Mouse (Mus musculus): Measurements from ENCODE around the gene Foxj1.

Foxj1 gene

GRCm38 (mm10) chr11:116358926-116359637 is 23.9 kb upstream of the Foxj1 start:
- POLR2A ChIA-PET = interaction anchor here in 3 of 4 experiments (0.7 to 1.6 kb wide), 4 partner anchors 9 to 70 kb away, joined by 3 to 7 read pairs (median 5); no protein-coding TSS in a partner anchor
- CTCF ChIA-PET = interaction anchor here in 2 of 4 experiments (0.6 to 1.9 kb wide), 4 partner anchors 8 to 86 kb away, joined by 3 to 6 read pairs (median 4); no protein-coding TSS in a partner anchor

DNA sequence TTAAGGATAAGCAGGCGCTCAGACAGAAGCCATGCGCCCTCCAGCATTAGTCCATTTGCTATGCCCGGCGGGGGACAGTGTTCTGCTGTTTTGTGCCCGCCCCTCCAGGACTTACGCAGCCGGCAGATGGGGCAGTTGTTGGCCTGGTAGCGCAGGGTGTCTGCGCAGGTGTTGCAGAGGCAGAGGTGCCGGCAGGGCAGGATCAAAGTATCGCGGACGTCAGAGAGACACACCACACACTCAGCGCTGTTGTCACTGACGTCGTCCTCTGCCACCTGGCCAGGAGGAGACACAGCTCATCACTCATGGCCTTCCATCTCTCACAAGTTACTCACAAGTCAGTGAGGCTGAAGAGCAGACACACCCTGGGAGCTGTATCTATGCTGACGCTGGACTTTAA is 19.3 kb upstream of the Foxj1 start:
- POLR2A ChIA-PET = interaction anchor here in 2 of 4 experiments (0.5 to 1.1 kb wide), 5 partner anchors 13 to 185 kb away, joined by 3 read pairs; no protein-coding TSS in a partner anchor
- CTCF ChIA-PET = interaction anchor here in 3 of 4 experiments (0.6 to 1.8 kb wide), 6 partner anchors 19 to 135 kb away, joined by 3 to 6 read pairs (median 4); partner anchors contain the start of gene Foxj1 (in 1 of the 3)

DNA sequence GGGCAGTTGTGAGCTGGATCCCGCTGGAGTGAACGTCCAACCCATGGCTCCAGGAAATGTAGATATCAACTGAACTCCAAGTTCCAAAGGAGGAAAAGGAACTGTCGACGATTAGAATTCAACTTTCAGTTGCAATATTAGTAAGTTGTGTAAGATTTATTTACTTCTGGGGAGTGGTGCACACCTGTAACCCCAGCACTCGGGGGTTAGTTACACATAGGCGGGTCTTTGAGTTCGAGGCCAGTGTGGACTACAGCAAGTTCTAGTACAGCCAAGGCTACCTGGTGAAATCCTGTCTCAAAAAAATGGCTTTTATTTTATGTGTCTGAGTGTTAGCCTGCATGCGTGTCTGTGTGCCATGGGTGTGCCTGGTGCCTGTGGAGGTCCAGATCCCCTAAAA is 18.3 kb upstream of the Foxj1 start:
- ChIA-PET POLR2A (no interaction called here), CTCF (interaction anchor here in 2 of 4 experiments (0.6 to 1.8 kb wide), 3 partner anchors 34 to 238 kb away, joined by 4 to 6 read pairs (median 4); no protein-coding TSS in a partner anchor)

GRCm38 (mm10) chr11:116351294-116351693 is 16.1 kb upstream of the Foxj1 start:
- ChIA-PET POLR2A (interaction anchor here in 1 of 4 experiments (1.0 kb wide), 1 partner anchor 35 kb away, joined by 4 read pairs; no protein-coding TSS in a partner anchor), CTCF (interaction anchor here (0.7 to 1.8 kb wide), 13 partner anchors 8 to 273 kb away, joined by 3 to 6 read pairs (median 4); partner anchors contain the start of gene Foxj1 (in 1 of the 4))

DNA sequence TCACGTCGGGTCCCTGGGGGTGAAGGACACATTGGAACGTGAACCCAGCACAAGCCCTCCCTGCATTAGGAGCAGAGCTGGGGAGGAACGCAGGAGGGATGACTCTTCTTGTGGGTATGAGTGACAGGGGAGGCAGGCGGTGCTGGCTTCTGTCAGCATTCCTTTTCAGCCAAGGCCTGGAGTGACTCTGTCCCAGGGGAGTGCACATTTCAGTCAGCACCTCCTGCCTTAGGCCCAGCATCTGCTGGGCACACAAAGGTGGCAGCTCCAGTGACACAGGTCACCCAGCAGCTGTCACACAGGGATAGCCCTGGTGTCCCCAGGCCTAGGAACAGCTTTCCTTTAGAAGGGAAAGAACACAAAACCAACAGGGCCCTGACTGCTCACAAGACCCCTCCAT is 12.8 kb upstream of the Foxj1 start:
- ChIA-PET CTCF (interaction anchor here (0.8 to 1.3 kb wide), 4 partner anchors 13 to 29 kb away, joined by 3 to 4 read pairs (median 4); partner anchors contain the start of gene Foxj1 (in 2 of the 4)), POLR2A (interaction anchor here in 2 of 4 experiments (1.3 to 1.9 kb wide), 5 partner anchors 10 to 125 kb away, joined by 3 to 5 read pairs (median 3); no protein-coding TSS in a partner anchor)

GRCm38 (mm10) chr11:116347012-116347411 is 11.8 kb upstream of the Foxj1 start:
- ChIA-PET POLR2A (interaction anchor here in 2 of 4 experiments (1.3 to 1.8 kb wide), 2 partner anchors 9 to 124 kb away, joined by 3 to 5 read pairs; no protein-coding TSS in a partner anchor), CTCF (interaction anchor here in 1 of 4 experiments (0.6 to 1.3 kb wide), 2 partner anchors 12 to 74 kb away, joined by 3 to 5 read pairs; partner anchors contain the start of gene Foxj1)

DNA sequence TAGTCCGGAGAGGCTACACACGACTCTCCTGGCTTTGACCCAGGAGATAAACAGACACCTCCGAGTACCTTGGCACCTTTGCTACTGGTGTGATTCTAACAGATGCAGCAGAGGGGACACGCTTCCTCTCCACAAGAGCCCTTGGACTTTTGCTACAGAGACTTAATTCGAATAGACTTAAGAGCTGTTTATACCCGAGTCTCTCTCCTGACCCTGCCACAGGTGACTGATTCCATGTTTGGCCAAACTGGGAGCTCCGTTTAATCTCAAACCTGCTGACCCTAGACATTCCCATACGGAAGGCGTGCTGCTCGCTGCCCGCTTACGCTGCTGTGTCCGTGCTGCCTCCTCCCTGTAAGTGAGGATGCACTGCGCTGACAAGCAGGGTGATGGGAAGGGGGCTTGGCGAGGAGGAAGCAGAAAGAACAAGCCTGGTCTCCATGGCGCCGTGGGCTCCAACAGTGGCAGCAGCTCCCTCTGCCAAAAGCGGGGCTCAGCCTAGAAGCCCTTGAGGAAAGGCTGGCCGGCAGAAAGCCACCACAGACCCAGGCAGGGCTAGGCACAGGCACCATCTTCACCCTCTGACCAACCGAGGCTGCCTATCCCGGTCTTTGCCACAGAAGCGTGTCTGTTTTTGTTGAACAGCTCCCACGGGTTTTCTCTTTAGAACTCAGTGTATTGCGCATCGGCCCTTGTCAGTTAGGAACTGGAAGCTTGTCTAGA is 7.0 kb upstream of the Foxj1 start:
- CTCF ChIA-PET = interaction anchor here in 2 of 4 experiments (0.9 to 2.1 kb wide), 3 partner anchors 23 to 122 kb away, joined by 3 to 7 read pairs (median 3); no protein-coding TSS in a partner anchor
- POLR2A ChIA-PET = interaction anchor here in 3 of 4 experiments (0.8 to 1.7 kb wide), 5 partner anchors 10 to 104 kb away, joined by 3 to 5 read pairs (median 3); no protein-coding TSS in a partner anchor

DNA sequence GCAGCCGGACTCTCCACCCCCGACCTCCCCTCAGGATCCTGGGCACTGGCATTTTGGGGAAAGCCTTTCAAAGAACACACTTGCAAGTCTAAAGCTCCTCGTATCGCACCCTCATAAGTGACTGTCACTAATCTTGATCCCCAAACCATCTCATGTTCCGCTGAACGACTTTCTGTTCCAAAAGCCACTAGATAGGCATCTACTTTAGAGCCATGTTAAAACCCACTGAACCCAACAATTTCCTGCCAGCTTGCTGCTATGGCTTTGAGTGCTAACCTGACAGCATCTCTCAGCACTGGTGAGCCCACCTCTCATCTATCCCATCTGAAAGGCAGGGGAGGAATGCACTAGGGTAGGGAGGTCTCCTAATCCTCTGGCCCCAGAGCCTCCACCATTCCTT is 2.3 kb upstream of the Foxj1 start:
- POLR2A ChIA-PET = interaction anchor here (0.6 to 1.3 kb wide), 7 partner anchors 10 to 162 kb away, joined by 3 to 5 read pairs (median 4); no protein-coding TSS in a partner anchor
- CTCF ChIA-PET = interaction anchor here in 1 of 4 experiments (0.9 to 1.3 kb wide), 3 partner anchors 19 to 681 kb away, joined by 3 to 5 read pairs (median 4); no protein-coding TSS in a partner anchor

DNA sequence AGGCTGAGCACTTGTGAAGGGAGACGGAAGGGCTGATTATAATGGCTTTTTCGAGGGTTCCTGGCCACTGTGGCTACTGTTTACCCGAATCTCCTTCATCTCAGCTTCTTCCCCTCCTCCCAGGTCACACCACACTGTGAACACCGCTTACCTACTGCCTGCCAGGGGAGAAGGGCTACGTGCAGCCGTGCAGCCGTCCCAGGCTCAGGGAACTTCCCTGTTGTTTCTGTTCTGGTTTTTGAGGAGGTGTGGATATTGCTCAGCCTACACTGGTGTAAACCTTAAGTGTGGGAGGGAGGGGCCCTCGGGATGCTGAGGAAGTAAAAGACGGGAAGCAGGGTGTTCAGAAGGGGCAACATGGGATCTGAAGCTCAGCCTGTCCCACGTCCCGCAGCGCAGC is 1.8 kb upstream of the Foxj1 start:
- ChIA-PET POLR2A (interaction anchor here in 3 of 4 experiments (0.6 to 1.3 kb wide), 6 partner anchors 10 to 162 kb away, joined by 3 to 5 read pairs (median 4); no protein-coding TSS in a partner anchor), CTCF (interaction anchor here in 1 of 4 experiments (0.9 to 1.3 kb wide), 3 partner anchors 18 to 681 kb away, joined by 3 to 5 read pairs (median 4); no protein-coding TSS in a partner anchor)

DNA sequence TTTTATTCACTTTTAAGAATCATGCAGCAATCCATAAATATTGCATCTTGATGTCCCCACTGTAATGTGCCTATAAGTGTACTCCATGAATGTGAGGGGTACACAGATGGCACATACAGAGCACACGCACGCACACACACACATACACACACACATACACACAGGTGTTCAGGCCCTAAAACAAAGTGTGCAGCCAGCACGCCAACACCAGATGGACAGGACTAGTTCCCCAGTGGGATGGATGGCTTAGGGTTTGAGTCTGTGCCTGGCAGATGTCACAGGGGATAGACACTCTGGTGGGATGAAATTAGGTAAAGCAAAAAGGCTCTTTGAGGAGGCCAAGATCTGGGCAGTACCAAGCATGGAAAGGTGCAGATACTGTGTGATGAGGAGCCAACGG is 1.2 kb upstream of the Foxj1 start:
- POLR2A ChIA-PET = interaction anchor here in 3 of 4 experiments (0.6 to 1.7 kb wide), 6 partner anchors 18 to 99 kb away, joined by 3 to 12 read pairs (median 3); no protein-coding TSS in a partner anchor
- CTCF ChIA-PET = interaction anchor here in 3 of 4 experiments (0.6 to 1.9 kb wide), 10 partner anchors 11 to 361 kb away, joined by 3 to 14 read pairs (median 5); partner anchors contain the start of genes Exoc7 (in 1 of the 3) and Mrpl38 (in 1 of the 3)

DNA sequence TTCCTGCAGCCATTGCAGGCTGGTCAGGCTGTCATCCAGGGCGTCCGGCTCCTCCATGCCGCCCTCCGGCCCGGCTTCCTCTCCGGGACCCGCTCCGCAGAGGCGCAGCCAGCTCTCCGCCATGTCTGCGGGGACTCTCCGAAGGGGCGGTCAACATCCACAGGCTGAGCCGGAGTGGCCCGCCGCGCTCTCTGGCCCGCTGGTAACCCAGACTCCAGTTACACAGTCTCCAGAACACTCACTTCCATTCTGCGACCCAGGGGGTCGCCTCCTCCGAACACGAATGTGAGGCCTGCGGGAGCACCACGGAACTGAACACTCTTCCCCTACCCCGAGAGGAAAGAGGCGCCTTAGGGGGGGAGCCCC is 799 bp downstream of the Foxj1 start:
- POLR2A ChIA-PET = interaction anchor here in 1 of 4 experiments (1.1 to 1.6 kb wide), 2 partner anchors 20 to 102 kb away, joined by 3 read pairs; no protein-coding TSS in a partner anchor
- CTCF ChIA-PET = interaction anchor here in 1 of 4 experiments (1.1 kb wide), 1 partner anchor 112 kb away, joined by 3 read pairs; no protein-coding TSS in a partner anchor

- POLR2A ChIA-PET = interaction anchor here in 2 of 4 experiments (1.0 to 1.6 kb wide), 2 partner anchors 18 to 19 kb away, joined by 3 read pairs; no protein-coding TSS in a partner anchor
Measured at GRCm38 (mm10) chr11:116333526-116334416, 1.4 kb downstream of the Foxj1 start.

DNA sequence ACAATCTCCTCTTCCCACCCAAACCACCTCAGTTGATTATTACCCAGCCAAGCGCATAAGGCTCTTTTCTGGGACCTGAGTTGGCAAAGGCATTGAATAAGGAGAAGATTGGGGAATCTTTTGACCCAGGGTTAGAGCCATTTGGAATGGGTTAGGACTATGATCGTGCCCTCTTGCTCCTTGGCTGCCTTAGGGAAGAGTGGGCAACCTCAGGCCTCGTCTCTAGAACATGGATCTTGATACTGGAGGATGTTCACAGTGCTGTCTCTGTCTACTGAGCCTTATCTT is 2.3 kb downstream of the Foxj1 start:
- CTCF ChIA-PET = interaction anchor here in 1 of 4 experiments (1.4 to 2.3 kb wide), 2 partner anchors 12 to 14 kb away, joined by 3 to 8 read pairs; no protein-coding TSS in a partner anchor
- POLR2A ChIA-PET = interaction anchor here in 2 of 4 experiments (1.0 kb wide), 2 partner anchors 11 to 17 kb away, joined by 3 read pairs; no protein-coding TSS in a partner anchor

More at GRCm38 (mm10) chr11:116333526-116334416, 1.4 kb downstream of the Foxj1 start:
- CTCF ChIA-PET = interaction anchor here in 1 of 4 experiments (1.4 kb wide), 1 partner anchor 13 kb away, joined by 3 read pairs; no protein-coding TSS in a partner anchor

- CTCF ChIA-PET = interaction anchor here in 2 of 4 experiments (0.6 to 2.3 kb wide), 4 partner anchors 12 to 41 kb away, joined by 3 to 8 read pairs (median 4); no protein-coding TSS in a partner anchor
- POLR2A ChIA-PET = interaction anchor here (0.5 to 1.0 kb wide), 8 partner anchors 9 to 256 kb away, joined by 3 to 4 read pairs (median 3); no protein-coding TSS in a partner anchor
Measured at GRCm38 (mm10) chr11:116332232-116332982, 2.8 kb downstream of the Foxj1 start.

GRCm38 (mm10) chr11:116330211-116330518 is 5.0 kb downstream of the Foxj1 start:
- ChIA-PET CTCF (interaction anchor here in 3 of 4 experiments (0.8 to 1.7 kb wide), 3 partner anchors 11 kb away, joined by 3 to 5 read pairs (median 4); no protein-coding TSS in a partner anchor), POLR2A (interaction anchor here (0.6 to 1.7 kb wide), 11 partner anchors 11 to 1469 kb away, joined by 3 to 8 read pairs (median 3); partner anchors contain the start of gene Exoc7 (in 1 of the 4))

All from embryonic stem cell, embryonic (primary cell).